Mouse (Mus musculus) gastrocnemius, postnatal 4 days (tissue): Measurements from ENCODE around the gene Olfr320. TPM values are rescaled to one million over a fixed set of nuclear protein-coding genes. Genes with fewer than 3 reads are reported as not detected.
"Not testable (repeated sequence)": the region's sequence is repeated elsewhere in the genome, so short reads cannot be mapped to it uniquely, and the experiment has no call there.

ENCODE experiments used
- DNase-seq, 2 experiments: peaks; one replicate each; pipeline ENCODE4 v3.0.0; 2021 to 2022; ENCODE audit warnings: low spot score in 2 of 2, mixed read lengths in 2 of 2
- long read RNA-seq, 2 experiments: library from polyadenylated mRNA; stranded (forward); transcript quantifications; one replicate each; pipeline ENCODE4 v2.0.0; 2021
- total RNA-seq, 2 experiments: library from RNA; stranded (reverse); gene quantifications; 2 replicates each; pipeline ENCODE4 v1.2.3; 2021

Olfr320 gene
- total RNA-seq: not detected
- long read RNA-seq, experiment 1: 0 reads
- long read RNA-seq, experiment 2: 0 reads

- no peak for DNase-seq
Measured at GRCm38 (mm10) chr11:58680799-58681198, at the start of gene Olfr320. Gene Olfr320 (plus strand): TSS chr11:58681099.

- DNase-seq: no peak
Measured at GRCm38 (mm10) chr11:58634878-58635277, 46.0 kb upstream of the Olfr320 start.

- peak; percentile 30 to 36 for DNase-seq
Measured at GRCm38 (mm10) chr11:58636376-58636977, 44.4 kb upstream of the Olfr320 start.

GRCm38 (mm10) chr11:58638176-58638701, 42.7 kb upstream of the Olfr320 start:
- DNase-seq: no peak

- peak in 1 of 2 experiments; percentile 21 for DNase-seq
Measured at GRCm38 (mm10) chr11:58640272-58640867, 40.5 kb upstream of the Olfr320 start, which contains the start of gene Trim58. Gene Trim58 (plus strand): TSS chr11:58640465.

- DNase-seq: no peak
Measured at GRCm38 (mm10) chr11:58641057-58641456, 39.8 kb upstream of the Olfr320 start.

GRCm38 (mm10) chr11:58641638-58642358, 39.1 kb upstream of the Olfr320 start:
- DNase-seq: no peak

- DNase-seq: peak in 1 of 2 experiments; percentile 29
Measured at GRCm38 (mm10) chr11:58643350-58643749, 37.5 kb upstream of the Olfr320 start.

GRCm38 (mm10) chr11:58655151-58655550, 25.7 kb upstream of the Olfr320 start:
- no peak for DNase-seq

- no peak for DNase-seq
Measured at GRCm38 (mm10) chr11:58658596-58658995, 22.3 kb upstream of the Olfr320 start, which contains the start of gene Olfr322. Gene Olfr322 (plus strand): TSS chr11:58658782.

- DNase-seq: no peak
Measured at GRCm38 (mm10) chr11:58669252-58669651, 11.6 kb upstream of the Olfr320 start.

- DNase-seq: no peak
Measured at GRCm38 (mm10) chr11:58671825-58672224, 9.1 kb upstream of the Olfr320 start.

GRCm38 (mm10) chr11:58698862-58699261, 18.0 kb downstream of the Olfr320 start, which contains the start of gene Olfr319:
Gene Olfr319 (plus strand): TSS chr11:58699162.
- DNase-seq: no peak

GRCm38 (mm10) chr11:58709086-58709485, 28.2 kb downstream of the Olfr320 start:
- DNase-seq: no peak

- not testable (repeated sequence) for DNase-seq
Measured at GRCm38 (mm10) chr11:58717723-58718122, 36.8 kb downstream of the Olfr320 start.

GRCm38 (mm10) chr11:58719701-58720100, 38.8 kb downstream of the Olfr320 start:
- DNase-seq: no peak

- DNase-seq: no peak
Measured at GRCm38 (mm10) chr11:58723914-58724313, 43.0 kb downstream of the Olfr320 start, which contains the start of gene Olfr318. Gene Olfr318 (minus strand): TSS chr11:58724014.

GRCm38 (mm10) chr11:58727896-58728650, 47.2 kb downstream of the Olfr320 start:
- not testable (repeated sequence) for DNase-seq

- DNase-seq: no peak
Measured at GRCm38 (mm10) chr11:58733372-58733771, 52.5 kb downstream of the Olfr320 start.
